Mouse (Mus musculus): ENCODE measurements around the gene Atraid. TPM values are rescaled to one million over a fixed set of nuclear protein-coding genes. Genes with fewer than 3 reads are reported as not detected.

Gene Atraid
- polyA plus RNA-seq, 1 experiment from 2014 or later = 107 TPM

DNA sequence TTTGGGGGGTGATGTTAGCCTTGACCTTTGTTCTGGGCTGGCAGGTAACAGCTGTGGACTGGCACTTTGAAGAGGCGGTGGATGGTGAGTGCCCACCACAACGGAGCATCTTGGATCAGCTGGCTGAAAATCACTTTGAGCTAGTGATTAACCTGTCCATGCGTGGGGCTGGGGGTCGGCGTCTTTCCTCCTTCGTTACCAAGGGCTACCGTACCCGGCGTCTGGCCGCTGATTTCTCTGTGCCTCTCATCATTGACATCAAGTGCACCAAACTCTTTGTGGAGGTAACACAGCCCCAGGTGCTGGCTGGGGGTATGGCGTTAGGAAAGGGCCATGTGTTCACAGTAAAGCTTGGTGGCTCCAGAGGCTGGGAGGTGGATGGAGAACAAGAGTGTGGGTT is 23.7 kb downstream of the Atraid start:
- ATAC-seq (ENCODE audit: low FRiP score) (no peak), DNase-seq (ENCODE audit: low spot score, missing footprints) (no peak)
- WGBS = 92% methylated on average over 11 of the region's 11 CpGs
- peaks cover 56% of the 10 kb centered on the region for H3K36me3 ChIP-seq (ENCODE audit: control insufficient read depth, insufficient read depth, low read length)
- H3K27me3 ChIP-seq (ENCODE audit: control insufficient read depth, insufficient read depth, low read length) = no peaks in the 10 kb centered on the region
- H3K4me2 ChIP-seq = no peak overlapping the region
- no peak overlapping the region for H3K4me3 ChIP-seq (ENCODE audit: low read depth, low read length)
- no peaks in the 10 kb centered on the region for H3K9me3 ChIP-seq (ENCODE audit: control insufficient read depth, low read length)
- no peak overlapping the region for H3K27ac ChIP-seq (ENCODE audit: low read depth, low read length)
- H3K9ac ChIP-seq (ENCODE audit: low read length) = no peak overlapping the region
- H3K4me1 ChIP-seq (ENCODE audit: control insufficient read depth, insufficient read depth, low read length) = no peaks in the 10 kb centered on the region

DNA sequence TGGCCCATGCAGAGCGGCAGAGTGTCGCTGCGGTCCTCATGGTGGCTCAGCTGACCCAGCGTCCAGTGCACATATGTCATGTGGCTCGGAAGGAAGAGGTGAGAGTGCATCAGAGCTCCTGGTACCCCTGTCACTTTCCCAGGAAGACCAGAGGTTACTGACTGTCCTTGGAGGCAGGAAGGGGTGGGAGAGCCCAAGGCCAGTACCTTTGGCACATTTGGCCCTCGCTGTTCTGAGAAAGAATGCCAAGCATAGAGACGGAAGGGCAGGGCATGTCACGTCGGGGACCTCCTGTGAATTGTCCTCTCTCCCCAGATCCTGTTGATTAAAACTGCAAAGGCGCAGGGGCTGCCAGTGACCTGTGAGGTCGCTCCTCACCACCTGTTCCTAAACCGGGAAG is 25.1 kb downstream of the Atraid start:
- Histone ChIP-seq H3K9ac (ENCODE audit: low read length) (no peak overlapping the region), H3K4me2 (no peak overlapping the region), H3K4me3 (ENCODE audit: low read depth, low read length) (no peak overlapping the region), H3K36me3 (ENCODE audit: control insufficient read depth, insufficient read depth, low read length) (peaks cover 56% of the 10 kb centered on the region), H3K4me1 (ENCODE audit: control insufficient read depth, insufficient read depth, low read length) (no peaks in the 10 kb centered on the region), H3K9me3 (ENCODE audit: control insufficient read depth, low read length) (no peaks in the 10 kb centered on the region), H3K27ac (ENCODE audit: low read depth, low read length) (no peak overlapping the region), H3K27me3 (ENCODE audit: control insufficient read depth, insufficient read depth, low read length) (no peaks in the 10 kb centered on the region)
- DNase-seq (ENCODE audit: low spot score, missing footprints) (no peak), ATAC-seq (ENCODE audit: low FRiP score) (no peak)
- WGBS = 93% methylated on average over 12 of the region's 12 CpGs

DNA sequence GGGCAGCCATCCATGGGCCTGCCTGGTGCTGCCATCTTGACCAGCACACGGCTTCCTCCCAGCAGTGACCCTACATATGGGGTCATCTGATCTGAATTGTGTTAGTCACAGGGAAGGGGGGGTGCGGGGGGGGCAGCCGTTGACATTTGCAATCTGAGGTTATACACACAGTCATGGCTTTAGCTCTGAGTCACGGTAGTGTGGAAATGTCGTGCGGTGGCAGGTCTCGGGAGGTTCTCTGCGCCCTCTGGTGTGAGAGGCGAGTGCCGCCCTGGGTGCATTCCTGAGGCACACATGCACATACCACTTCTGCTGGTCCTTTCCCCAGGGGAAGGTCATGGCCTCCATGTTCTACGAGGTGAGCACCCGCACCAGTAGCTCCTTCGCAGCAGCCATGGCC is 28.2 kb downstream of the Atraid start:
- no peak overlapping the region for H3K4me3 ChIP-seq (ENCODE audit: low read depth, low read length)
- DNase-seq (ENCODE audit: low spot score, missing footprints) = no peak
- no peak overlapping the region for H3K27ac ChIP-seq (ENCODE audit: low read depth, low read length)
- H3K4me1 ChIP-seq (ENCODE audit: control insufficient read depth, insufficient read depth, low read length) = no peaks in the 10 kb centered on the region
- no peak overlapping the region for H3K4me2 ChIP-seq
- H3K36me3 ChIP-seq (ENCODE audit: control insufficient read depth, insufficient read depth, low read length) = peaks cover 47% of the 10 kb centered on the region
- 92% methylated on average over 13 of the region's 13 CpGs for WGBS
- no peaks in the 10 kb centered on the region for H3K27me3 ChIP-seq (ENCODE audit: control insufficient read depth, insufficient read depth, low read length)
- ATAC-seq (ENCODE audit: low FRiP score) = no peak
- H3K9me3 ChIP-seq (ENCODE audit: control insufficient read depth, low read length) = no peaks in the 10 kb centered on the region
- no peak overlapping the region for H3K9ac ChIP-seq (ENCODE audit: low read length)

DNA sequence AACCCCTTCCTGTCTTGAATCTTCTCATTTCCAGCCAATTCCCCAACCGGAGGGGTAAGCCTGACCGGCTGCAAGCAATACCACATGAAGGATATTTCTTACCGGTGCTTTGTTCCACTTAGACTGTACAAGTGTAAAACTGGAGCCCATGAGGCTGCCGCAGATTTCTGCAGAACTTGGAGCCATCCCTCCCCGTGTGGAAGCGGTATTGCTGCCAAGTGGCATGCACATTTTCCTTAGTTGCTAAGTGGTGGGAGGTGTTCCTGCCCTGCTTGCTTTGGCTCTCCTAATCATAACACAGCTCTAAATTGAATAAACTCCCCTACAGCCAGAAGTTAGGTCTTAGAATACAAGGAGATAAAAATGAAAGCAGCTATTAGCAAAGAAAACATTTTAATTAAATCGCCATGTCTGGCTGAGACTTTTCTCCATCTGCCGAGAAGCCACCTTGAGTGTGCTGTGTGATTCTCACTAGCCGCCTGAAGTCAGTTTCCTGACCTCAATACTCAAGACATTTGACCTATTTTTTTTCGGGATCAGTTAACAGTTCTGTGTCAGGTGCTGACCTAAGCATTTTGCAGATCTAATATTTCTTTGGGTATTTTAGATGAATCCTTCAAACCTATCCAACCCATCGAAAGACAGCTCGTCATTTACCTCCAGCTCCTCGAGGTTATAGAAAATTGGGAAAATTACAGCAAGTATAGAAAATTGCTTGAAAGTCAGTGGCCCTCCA is 32.1 kb downstream of the Atraid start:
- H3K4me3 ChIP-seq (ENCODE audit: low read depth, low read length) = no peak overlapping the region
- H3K27me3 ChIP-seq (ENCODE audit: control insufficient read depth, insufficient read depth, low read length) = no peaks in the 10 kb centered on the region
- H3K36me3 ChIP-seq (ENCODE audit: control insufficient read depth, insufficient read depth, low read length) = peaks cover 23% of the 10 kb centered on the region
- H3K9ac ChIP-seq (ENCODE audit: low read length) = no peak overlapping the region
- DNase-seq (ENCODE audit: low spot score, missing footprints) (no peak), ATAC-seq (ENCODE audit: low FRiP score) (no peak)
- 87% methylated on average over 13 of the region's 13 CpGs for WGBS
- H3K4me1 ChIP-seq (ENCODE audit: control insufficient read depth, insufficient read depth, low read length) = peaks cover 3% of the 10 kb centered on the region; the same call in 1 of the 2 replicates
- no peaks in the 10 kb centered on the region for H3K9me3 ChIP-seq (ENCODE audit: control insufficient read depth, low read length)
- no peak overlapping the region for H3K27ac ChIP-seq (ENCODE audit: low read depth, low read length)
- H3K4me2 ChIP-seq = no peak overlapping the region

DNA sequence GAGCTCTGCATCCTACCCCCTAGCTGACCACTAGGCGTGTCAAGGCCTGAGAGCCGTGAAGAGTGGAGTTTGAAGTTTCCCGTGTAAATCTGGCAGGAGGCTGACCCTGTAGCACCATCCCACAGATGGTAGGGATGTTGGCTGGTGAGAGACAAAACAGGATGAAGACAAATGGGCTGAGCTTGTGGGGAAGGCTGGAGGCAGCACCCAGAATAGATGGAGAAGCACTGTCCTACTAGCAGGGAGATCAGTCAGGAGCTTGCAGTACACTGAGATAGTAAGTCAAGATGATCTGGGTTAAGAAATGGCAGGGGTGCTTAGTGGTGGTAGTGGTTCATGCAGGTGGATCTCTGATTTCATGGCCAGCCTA is 32.7 kb downstream of the Atraid start:
- no peak for DNase-seq (ENCODE audit: low spot score, missing footprints)
- no peak overlapping the region for H3K4me3 ChIP-seq (ENCODE audit: low read depth, low read length)
- no peak overlapping the region for H3K4me2 ChIP-seq
- H3K27ac ChIP-seq (ENCODE audit: low read depth, low read length) = no peak overlapping the region
- no peak overlapping the region for H3K9ac ChIP-seq (ENCODE audit: low read length)
- no peaks in the 10 kb centered on the region for H3K27me3 ChIP-seq (ENCODE audit: control insufficient read depth, insufficient read depth, low read length)
- peaks cover 19% of the 10 kb centered on the region for H3K36me3 ChIP-seq (ENCODE audit: control insufficient read depth, insufficient read depth, low read length)
- no peak for ATAC-seq (ENCODE audit: low FRiP score)
- WGBS = 74% methylated on average over 3 of the region's 3 CpGs
- H3K9me3 ChIP-seq (ENCODE audit: control insufficient read depth, low read length) = no peaks in the 10 kb centered on the region
- peaks cover 3% of the 10 kb centered on the region; the same call in 1 of the 2 replicates for H3K4me1 ChIP-seq (ENCODE audit: control insufficient read depth, insufficient read depth, low read length)

DNA sequence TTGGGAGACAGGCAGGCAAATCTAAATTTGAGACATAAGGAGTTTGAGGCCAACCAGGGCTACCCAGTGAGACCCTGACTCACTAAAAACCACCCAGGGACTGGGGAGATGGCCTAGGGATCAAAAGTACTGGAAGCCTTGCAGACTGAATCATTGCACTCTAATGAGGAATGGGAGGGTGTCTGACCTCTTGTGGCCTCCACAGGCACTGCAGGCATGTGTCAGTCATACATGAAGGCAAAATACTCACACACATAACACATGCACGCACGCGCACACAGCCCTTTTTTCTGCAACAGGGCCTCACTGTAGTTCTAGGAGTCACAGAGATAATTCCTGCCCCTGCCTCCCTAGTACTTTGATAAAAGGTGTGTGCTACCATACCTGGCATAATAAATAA is 33.3 kb downstream of the Atraid start:
- no peaks in the 10 kb centered on the region for H3K27me3 ChIP-seq (ENCODE audit: control insufficient read depth, insufficient read depth, low read length)

DNA sequence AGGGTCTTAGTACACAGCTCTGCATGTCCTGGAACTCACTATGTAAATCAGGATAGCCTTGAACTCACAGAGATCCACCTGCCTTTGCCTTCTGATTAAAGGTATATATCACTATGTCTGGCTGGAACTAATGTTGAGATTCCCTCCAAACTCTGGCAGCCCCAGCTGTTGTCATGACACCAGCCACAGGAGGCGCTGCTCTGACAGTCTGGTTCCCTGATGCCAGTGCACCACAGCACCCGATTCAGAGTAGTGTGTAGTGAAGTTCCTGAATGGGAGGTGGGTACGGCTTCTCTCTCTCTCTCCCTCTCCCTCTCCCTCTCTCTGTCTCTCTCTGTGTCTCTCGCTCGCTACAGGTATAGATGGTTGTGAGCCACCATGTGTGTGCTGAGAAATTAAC is 34.2 kb downstream of the Atraid start:
- ATAC-seq (ENCODE audit: low FRiP score) (no peak), DNase-seq (ENCODE audit: low spot score, missing footprints) (peak; percentile 94)
- Histone ChIP-seq H3K27me3 (ENCODE audit: control insufficient read depth, insufficient read depth, low read length) (no peaks in the 10 kb centered on the region), H3K27ac (ENCODE audit: low read depth, low read length) (peak overlapping the region; percentile 35; the same call in 1 of the 2 replicates), H3K9me3 (ENCODE audit: control insufficient read depth, low read length) (no peaks in the 10 kb centered on the region), H3K4me2 (no peak overlapping the region; the same call in 1 of the 2 replicates), H3K4me1 (ENCODE audit: control insufficient read depth, insufficient read depth, low read length) (peaks cover 3% of the 10 kb centered on the region; the same call in 1 of the 2 replicates), H3K36me3 (ENCODE audit: control insufficient read depth, insufficient read depth, low read length) (peaks cover 10% of the 10 kb centered on the region), H3K9ac (ENCODE audit: low read length) (no peak overlapping the region), H3K4me3 (ENCODE audit: low read depth, low read length) (no peak overlapping the region)
- WGBS = 6% methylated on average over 5 of the region's 5 CpGs

More for the DNA sequence above, 33.3 kb downstream of the Atraid start:
- Histone ChIP-seq H3K4me1 (ENCODE audit: control insufficient read depth, insufficient read depth, low read length) (peaks cover 3% of the 10 kb centered on the region; the same call in 1 of the 2 replicates), H3K4me2 (no peak overlapping the region), H3K27ac (ENCODE audit: low read depth, low read length) (no peak overlapping the region), H3K9ac (ENCODE audit: low read length) (no peak overlapping the region), H3K4me3 (ENCODE audit: low read depth, low read length) (no peak overlapping the region), H3K36me3 (ENCODE audit: control insufficient read depth, insufficient read depth, low read length) (peaks cover 16% of the 10 kb centered on the region), H3K9me3 (ENCODE audit: control insufficient read depth, low read length) (no peaks in the 10 kb centered on the region)
- no peak for ATAC-seq (ENCODE audit: low FRiP score)
- DNase-seq (ENCODE audit: low spot score, missing footprints) = peak; percentile 88
- WGBS = 79% methylated on average over 3 of the region's 3 CpGs

DNA sequence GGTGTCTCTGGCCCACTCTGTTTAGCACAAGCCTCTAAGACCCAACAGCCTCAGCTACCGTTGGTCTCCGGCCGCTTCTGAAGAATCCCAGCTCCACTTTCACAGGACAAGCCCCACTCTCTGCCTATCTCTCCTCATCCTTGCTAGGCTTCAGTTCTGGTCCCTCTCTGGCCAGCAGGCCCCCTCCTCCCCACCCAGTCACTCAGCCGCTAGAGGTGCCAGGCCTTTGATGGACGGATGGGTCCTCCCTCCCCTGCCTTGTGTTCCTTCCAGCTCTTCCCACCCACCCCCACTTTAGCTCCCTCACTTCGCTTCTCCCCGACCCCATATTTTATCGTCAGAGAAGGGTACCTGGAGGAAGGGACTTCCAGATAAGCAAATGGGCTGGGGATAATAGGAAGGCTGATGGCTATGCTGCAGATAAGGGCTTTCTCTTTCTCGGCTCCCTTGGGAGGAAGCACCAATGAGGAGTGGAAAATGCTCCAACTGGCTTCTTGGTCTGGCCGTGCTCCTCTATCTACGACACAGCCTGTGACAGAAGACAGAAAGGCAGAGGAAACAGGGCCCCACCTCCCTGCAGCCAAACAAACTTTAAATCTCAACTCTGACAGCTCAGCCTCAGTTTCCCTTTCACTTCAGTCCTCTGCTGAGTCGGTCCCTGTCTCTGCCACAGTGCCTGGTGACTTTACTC is 35.0 kb downstream of the Atraid start:
- Histone ChIP-seq H3K4me1 (ENCODE audit: control insufficient read depth, insufficient read depth, low read length) (peaks cover 3% of the 10 kb centered on the region; the same call in 1 of the 2 replicates), H3K4me3 (ENCODE audit: low read depth, low read length) (no peak overlapping the region), H3K27me3 (ENCODE audit: control insufficient read depth, insufficient read depth, low read length) (no peaks in the 10 kb centered on the region), H3K4me2 (peak overlapping the region; percentile 8; the same call in 1 of the 2 replicates), H3K9me3 (ENCODE audit: control insufficient read depth, low read length) (no peaks in the 10 kb centered on the region), H3K9ac (ENCODE audit: low read length) (no peak overlapping the region; the same call in 1 of the 2 replicates), H3K36me3 (ENCODE audit: control insufficient read depth, insufficient read depth, low read length) (peaks cover 4% of the 10 kb centered on the region), H3K27ac (ENCODE audit: low read depth, low read length) (peak overlapping the region; percentile 35; the same call in 1 of the 2 replicates)
- 36% methylated on average over 12 of the region's 12 CpGs for WGBS
- no peak for DNase-seq (ENCODE audit: low spot score, missing footprints)
- peak; percentile 45; the same call in 1 of the 2 replicates for ATAC-seq (ENCODE audit: low FRiP score)

DNA sequence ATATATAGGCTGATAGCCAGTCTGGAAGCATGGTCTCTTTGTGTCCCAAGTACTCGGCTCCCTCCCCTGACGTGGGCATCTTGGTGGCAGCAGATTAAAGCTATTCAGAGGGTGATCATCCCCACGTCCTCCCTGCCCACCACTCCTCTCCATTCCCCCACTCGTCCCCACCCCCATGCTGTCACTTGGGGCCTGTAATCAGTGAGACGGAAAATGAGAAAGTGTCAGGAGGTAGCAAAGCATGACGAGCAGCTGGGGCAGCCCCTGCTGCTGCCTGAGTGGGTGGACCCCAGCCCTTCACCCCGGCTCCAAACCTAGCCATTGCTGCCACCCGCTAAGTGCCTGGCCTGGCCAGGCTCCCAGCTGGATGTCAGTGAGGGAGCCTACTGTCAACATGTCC is 35.8 kb downstream of the Atraid start:
- Histone ChIP-seq H3K36me3 (ENCODE audit: control insufficient read depth, insufficient read depth, low read length) (0 out of 2 replicates have a peak, but pooled peaks cover 2% of the 10 kb centered on the region), H3K27ac (ENCODE audit: low read depth, low read length) (no peak overlapping the region), H3K9me3 (ENCODE audit: control insufficient read depth, low read length) (no peaks in the 10 kb centered on the region), H3K4me2 (no peak overlapping the region), H3K4me1 (ENCODE audit: control insufficient read depth, insufficient read depth, low read length) (peaks cover 3% of the 10 kb centered on the region; the same call in 1 of the 2 replicates), H3K27me3 (ENCODE audit: control insufficient read depth, insufficient read depth, low read length) (no peaks in the 10 kb centered on the region), H3K9ac (ENCODE audit: low read length) (0 out of 2 replicates have a peak overlapping the region, but pooled peaks have one; percentile 14), H3K4me3 (ENCODE audit: low read depth, low read length) (no peak overlapping the region)
- peak; percentile 67 for ATAC-seq (ENCODE audit: low FRiP score)
- DNase-seq (ENCODE audit: low spot score, missing footprints) = peak; percentile 87
- WGBS = 9% methylated on average over 8 of the region's 8 CpGs
